In the genomic region with DNA sequence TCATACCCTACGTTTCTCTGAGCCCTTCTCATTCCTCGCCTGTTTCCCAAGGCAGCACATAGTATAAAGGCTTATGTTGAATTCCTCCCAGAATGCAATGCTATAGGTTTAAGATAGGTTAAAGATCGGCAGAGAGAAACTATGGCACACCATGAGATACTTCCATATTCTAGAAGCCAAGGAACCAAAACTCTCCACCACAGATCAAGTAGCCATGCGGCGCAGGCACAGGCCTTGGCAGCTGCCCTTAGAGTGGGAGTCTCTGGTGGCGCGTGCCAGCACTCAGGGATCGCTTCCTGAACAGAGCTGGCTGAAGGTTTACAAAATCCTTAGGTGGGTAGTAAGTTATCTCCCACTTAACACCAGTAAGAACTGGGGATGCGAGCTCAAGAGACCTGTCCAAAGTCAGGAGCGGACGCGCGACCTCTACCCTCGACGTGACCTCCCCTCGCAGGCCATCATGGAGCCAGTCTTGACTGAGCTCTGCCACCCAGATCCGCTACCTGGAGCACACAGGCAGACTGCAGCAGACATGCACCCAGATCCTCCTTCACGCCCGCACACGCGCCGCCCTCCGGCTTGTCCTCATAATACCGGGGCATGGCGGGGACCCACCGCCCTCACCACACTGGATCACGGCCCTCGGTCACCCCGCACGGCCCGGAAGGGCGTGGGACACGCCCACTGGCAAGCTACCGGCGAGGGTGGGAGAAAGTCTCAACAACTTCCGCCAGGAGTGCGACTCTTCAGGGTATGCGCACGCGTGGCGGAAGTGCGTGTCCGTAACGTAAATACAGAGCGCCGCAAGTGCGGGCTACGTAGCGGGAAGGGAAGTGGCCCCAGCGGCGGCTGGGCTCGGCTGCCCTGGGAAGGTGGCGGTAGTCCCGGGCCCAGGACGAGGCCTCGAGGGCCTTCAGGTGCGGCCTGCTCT, we compare ENCODE assay signal across 7 mouse cellular contexts. TPM values are rescaled to one million over a fixed set of nuclear protein-coding genes. Genes with fewer than 3 reads are reported as not detected.
A peak's percentile ranks its signal among the peaks of the same experiment; 100 is the strongest.
DNase-seq lines count a peak whose midpoint lies in the region; ATAC-seq lines count a peak whose summit lies in the region.

A gene (minus strand): TSS at position 738 of the 931 bp plus-strand sequence.
A gene (plus strand): TSS at position 774 of the 931 bp plus-strand sequence.

- no peaks in the 10 kb centered on the region for H3K9me3 ChIP-seq in embryonic facial prominence, embryonic 12.5 days
- no peaks in the 10 kb centered on the region for H3K9me3 ChIP-seq in limb, embryonic 11.5 days (ENCODE audit: control insufficient read depth, low read length)
- H3K9me3 ChIP-seq in midbrain, embryonic 14.5 days (ENCODE audit: control insufficient read depth, low read length), result peaks cover under 1% of the 10 kb centered on the region; the same call in 1 of the 2 replicates

- peak within 1 kb of the TSS; percentile 91 for H3K4me3 ChIP-seq in embryonic facial prominence, embryonic 12.5 days
- peak within 1 kb of the TSS; percentile 92 for H3K4me3 ChIP-seq in limb, embryonic 11.5 days (ENCODE audit: low read depth, low read length)
- peak within 1 kb of the TSS; percentile 93 for H3K4me3 ChIP-seq in midbrain, embryonic 14.5 days (replicated peaks; ENCODE audit: low read depth, low read length)

- no peaks in the 10 kb centered on the region for H3K27me3 ChIP-seq in embryonic facial prominence, embryonic 12.5 days
- H3K27me3 ChIP-seq in limb, embryonic 11.5 days (ENCODE audit: control insufficient read depth, insufficient read depth, low read length), result no peaks in the 10 kb centered on the region
- H3K27me3 ChIP-seq in midbrain, embryonic 14.5 days (ENCODE audit: control insufficient read depth, insufficient read depth, low read length), result no peaks in the 10 kb centered on the region

- peak within 1 kb of the TSS; percentile 74 for H3K4me2 ChIP-seq in embryonic facial prominence, embryonic 12.5 days (replicated peaks)
- peak within 1 kb of the TSS; percentile 80 for H3K4me2 ChIP-seq in limb, embryonic 11.5 days (ENCODE audit: low read depth, severe bottlenecking)
- H3K4me2 ChIP-seq in midbrain, embryonic 14.5 days (ENCODE audit: low read length), result peak within 1 kb of the TSS; percentile 92

- H3K27ac ChIP-seq in embryonic facial prominence, embryonic 12.5 days, result peak within 1 kb of the TSS; percentile 55; the same call in 1 of the 2 replicates
- H3K27ac ChIP-seq in limb, embryonic 11.5 days (replicated peaks; ENCODE audit: low read depth, low read length), result 0 out of 2 replicates have a peak within 1 kb of the TSS, but pooled peaks have one; percentile 30
- H3K27ac ChIP-seq in midbrain, embryonic 14.5 days (replicated peaks; ENCODE audit: low read depth, low read length), result peak within 1 kb of the TSS; percentile 72

- H3K36me3 ChIP-seq in embryonic facial prominence, embryonic 12.5 days, result peaks cover 46% of the 10 kb centered on the region
- H3K36me3 ChIP-seq in limb, embryonic 11.5 days (ENCODE audit: control insufficient read depth, insufficient read depth, low read length), result peaks cover 12% of the 10 kb centered on the region; the same call in 1 of the 2 replicates
- peaks cover 47% of the 10 kb centered on the region for H3K36me3 ChIP-seq in midbrain, embryonic 14.5 days (ENCODE audit: control insufficient read depth, insufficient read depth, low read length)

- peak within 1 kb of the TSS; percentile 91 for H3K9ac ChIP-seq in embryonic facial prominence, embryonic 12.5 days
- peak within 1 kb of the TSS; percentile 85 for H3K9ac ChIP-seq in limb, embryonic 11.5 days (ENCODE audit: low read length)
- peak within 1 kb of the TSS; percentile 77 for H3K9ac ChIP-seq in midbrain, embryonic 14.5 days (replicated peaks; ENCODE audit: low read length)

- H3K4me1 ChIP-seq in embryonic facial prominence, embryonic 12.5 days, result peaks cover 23% of the 10 kb centered on the region
- peaks cover 6% of the 10 kb centered on the region for H3K4me1 ChIP-seq in limb, embryonic 11.5 days (ENCODE audit: control insufficient read depth, insufficient read depth, low read length)
- peaks cover 19% of the 10 kb centered on the region for H3K4me1 ChIP-seq in midbrain, embryonic 14.5 days (ENCODE audit: control insufficient read depth, insufficient read depth, low read length)

- 4% methylated on average over 57 of the region's 57 CpGs for WGBS in embryonic facial prominence, embryonic 12.5 days
- 3% methylated on average over 57 of the region's 57 CpGs for WGBS in limb, embryonic 11.5 days
- WGBS in midbrain, embryonic 14.5 days, result 3% methylated on average over 57 of the region's 57 CpGs

- DNase-seq in adrenal gland, postnatal 25 days, result peak; percentile 93
- DNase-seq in heart, adult 11 months, result peak; percentile 100
- DNase-seq in kidney, adult 18-20 months, result peak; percentile 94
- DNase-seq in limb, embryonic 11.5 days (ENCODE audit: low spot score), result peak; percentile 91
- peak; percentile 97 for DNase-seq in midbrain, embryonic 14.5 days
- DNase-seq in spleen, adult 18-20 months, result peak; percentile 89

- ATAC-seq in embryonic facial prominence, embryonic 12.5 days (ENCODE audit: insufficient number of reproducible peaks, insufficient read depth, low FRiP score, low TSS enrichment), result peak; percentile 98
- peak; percentile 96 for ATAC-seq in limb, embryonic 11.5 days (ENCODE audit: insufficient number of reproducible peaks, low FRiP score, low TSS enrichment, low read depth)
- ATAC-seq in midbrain, embryonic 14.5 days (ENCODE audit: low FRiP score, low TSS enrichment), result peak; percentile 99

RNA-seq across cellular contexts. Expression of the first gene that starts in this region (rescaled TPM):
- total RNA-seq in adrenal gland, postnatal 25 days (2021), result 96.7 and 98.8 TPM in 2 replicates
- 49.5 and 52.7 TPM in 2 replicates for polyA plus RNA-seq in embryonic facial prominence, embryonic 12.5 days (2016; fragmentation: Nextera tagmentation; extraction: Ambion mirVana)
- 58.8 and 60.5 TPM in 2 replicates for polyA plus RNA-seq in limb, embryonic 11.5 days (2014; fragmentation: Nextera tagmentation; extraction: Ambion mirVana)
- polyA plus RNA-seq in midbrain, embryonic 14.5 days (2014; fragmentation: Nextera tagmentation; extraction: Ambion mirVana), result 59.4 and 73.9 TPM in 2 replicates

RNA-seq across cellular contexts. Expression of the second gene that starts in this region (rescaled TPM):
- total RNA-seq in adrenal gland, postnatal 25 days (2021), result 63.0 and 72.8 TPM in 2 replicates
- polyA plus RNA-seq in embryonic facial prominence, embryonic 12.5 days (2016; fragmentation: Nextera tagmentation; extraction: Ambion mirVana), result 115 and 117 TPM in 2 replicates
- polyA plus RNA-seq in limb, embryonic 11.5 days (2014; fragmentation: Nextera tagmentation; extraction: Ambion mirVana), result 111 and 118 TPM in 2 replicates
- 130 and 137 TPM in 2 replicates for polyA plus RNA-seq in midbrain, embryonic 14.5 days (2014; fragmentation: Nextera tagmentation; extraction: Ambion mirVana)

Comparison
In these comparisons a context has a peak if more than half of its experiments do, and no peak if none do; other contexts are left out.
1. Peak in every context shown above with its lines: DNase-seq, ATAC-seq, H3K4me3 ChIP-seq and H3K27ac ChIP-seq.